Mouse (Mus musculus) kidney, adult 9 months (tissue): ENCODE data around the gene Chmp4b.
A peak's percentile ranks its signal among the peaks of the same experiment; 100 is the strongest.

Experiments used
- DNase-seq: peaks from one replicate; pipeline ENCODE4 v3.0.0; 2022

The Chmp4b gene

DNA sequence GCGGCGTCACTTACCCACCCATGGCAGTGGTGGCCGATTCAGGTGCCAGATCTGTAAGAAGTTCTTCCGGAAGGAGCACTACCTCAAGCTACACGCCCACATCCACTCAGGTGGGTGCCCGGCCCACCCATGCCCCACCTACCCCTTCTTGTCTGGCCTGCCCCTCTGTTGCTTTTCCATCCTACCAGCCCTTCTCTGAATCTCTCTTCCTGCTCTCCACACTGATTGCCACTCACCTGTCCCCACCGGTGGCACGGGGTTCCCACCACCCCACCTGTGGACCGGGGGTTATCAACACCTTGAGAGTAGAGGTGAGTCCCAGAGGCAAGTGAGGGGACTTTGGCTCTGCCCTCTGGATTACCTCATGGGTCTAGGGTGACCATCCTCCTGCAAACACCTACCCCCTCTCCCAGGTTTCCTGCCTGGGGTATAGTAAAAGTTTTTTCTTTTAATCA, 9.5 kb upstream of the Chmp4b start:
- no peak for DNase-seq

GRCm38 (mm10) chr2:154642712-154643385, 8.7 kb upstream of the Chmp4b start:
- no peak for DNase-seq

DNA sequence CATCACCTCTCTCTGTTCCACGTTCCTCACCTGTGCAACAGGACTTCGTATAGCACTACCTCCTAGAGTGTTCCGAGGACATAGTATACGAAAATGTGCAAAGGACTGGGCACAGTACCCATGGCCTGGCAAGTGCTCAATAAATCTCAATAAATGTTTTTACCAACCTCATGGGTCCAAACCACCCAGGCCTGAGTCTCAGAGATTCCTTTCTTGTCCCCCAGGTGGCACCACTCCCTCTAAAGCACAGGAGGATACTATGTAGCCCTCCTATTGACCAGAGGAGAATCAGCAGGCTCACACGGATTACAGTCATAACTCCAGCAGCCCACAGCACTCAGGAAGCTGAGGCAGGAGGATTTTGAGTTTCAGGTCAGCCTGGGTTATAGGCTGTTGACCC, 4.9 kb upstream of the Chmp4b start:
- peak; percentile 49 for DNase-seq

DNA sequence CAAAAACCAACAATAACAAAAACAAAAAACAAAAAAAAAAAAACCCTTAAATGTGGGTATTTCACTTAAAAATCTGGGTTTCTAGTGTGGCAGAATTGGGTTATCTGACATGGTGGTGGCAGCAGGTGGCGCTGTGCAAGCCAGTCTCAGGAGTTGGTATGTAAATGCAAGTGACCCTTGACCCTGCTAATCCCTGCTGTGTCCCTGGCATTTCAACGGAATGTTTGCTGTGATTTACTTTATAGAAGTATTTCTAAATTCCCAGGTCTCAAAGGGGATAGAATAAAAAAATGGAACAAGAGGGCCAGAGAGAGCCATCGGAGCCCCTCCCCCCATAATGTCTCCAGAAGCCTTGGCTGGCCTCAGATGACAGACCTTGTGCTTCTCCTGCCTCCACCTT, 3.4 kb upstream of the Chmp4b start:
- peak; percentile 61 for DNase-seq

DNA sequence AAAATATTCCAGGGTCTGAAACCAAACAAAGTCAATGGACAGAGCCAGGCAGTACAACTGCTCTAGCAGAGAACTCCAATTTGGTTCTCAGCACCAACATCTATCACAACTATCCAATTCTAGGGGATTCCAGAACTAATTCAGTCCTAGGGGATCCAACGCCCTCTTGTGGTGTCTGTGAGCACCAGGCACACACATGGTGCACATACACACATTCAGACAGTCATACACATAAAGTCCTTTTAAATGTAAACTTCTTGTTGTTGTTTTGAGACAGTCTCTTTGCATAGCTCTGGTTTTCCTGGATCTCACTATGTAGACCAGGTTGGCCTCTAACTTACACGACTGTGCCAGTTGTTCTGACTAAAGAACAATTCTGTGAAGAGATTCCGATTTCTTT, 1.1 kb upstream of the Chmp4b start:
- no peak for DNase-seq

- DNase-seq = no peak
These were observed 3.5 kb downstream of the Chmp4b start for GRCm38 (mm10) chr2:154654976-154655375.

DNA sequence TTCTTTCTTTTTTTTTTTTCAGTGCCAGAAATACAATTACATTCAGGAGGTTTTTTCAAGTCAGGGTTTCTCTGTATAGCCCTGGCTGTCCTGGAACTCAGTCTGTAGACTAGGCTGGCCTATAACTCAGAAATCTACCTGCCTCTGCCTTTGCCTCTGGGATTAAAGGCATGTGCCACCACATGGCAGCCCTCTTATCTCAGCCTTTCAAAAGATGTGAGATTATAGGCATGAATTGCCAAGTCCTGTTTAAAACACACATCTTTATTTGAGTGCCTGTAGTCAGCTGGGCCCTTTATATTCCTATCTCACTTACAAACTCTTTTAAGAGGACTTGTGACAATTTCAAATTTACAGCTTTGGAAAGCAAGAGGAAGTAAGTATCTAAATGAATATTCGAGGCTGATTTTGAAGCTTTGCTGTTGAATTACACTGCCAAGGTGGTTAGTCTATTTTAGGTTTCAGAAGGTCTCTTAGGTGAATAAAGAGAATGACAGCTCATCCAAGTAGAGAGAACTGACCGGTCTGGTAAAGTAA, 4.4 kb downstream of the Chmp4b start:
- DNase-seq = no peak

GRCm38 (mm10) chr2:154656710-154657485, 5.4 kb downstream of the Chmp4b start:
- DNase-seq = peak; percentile 99

DNA sequence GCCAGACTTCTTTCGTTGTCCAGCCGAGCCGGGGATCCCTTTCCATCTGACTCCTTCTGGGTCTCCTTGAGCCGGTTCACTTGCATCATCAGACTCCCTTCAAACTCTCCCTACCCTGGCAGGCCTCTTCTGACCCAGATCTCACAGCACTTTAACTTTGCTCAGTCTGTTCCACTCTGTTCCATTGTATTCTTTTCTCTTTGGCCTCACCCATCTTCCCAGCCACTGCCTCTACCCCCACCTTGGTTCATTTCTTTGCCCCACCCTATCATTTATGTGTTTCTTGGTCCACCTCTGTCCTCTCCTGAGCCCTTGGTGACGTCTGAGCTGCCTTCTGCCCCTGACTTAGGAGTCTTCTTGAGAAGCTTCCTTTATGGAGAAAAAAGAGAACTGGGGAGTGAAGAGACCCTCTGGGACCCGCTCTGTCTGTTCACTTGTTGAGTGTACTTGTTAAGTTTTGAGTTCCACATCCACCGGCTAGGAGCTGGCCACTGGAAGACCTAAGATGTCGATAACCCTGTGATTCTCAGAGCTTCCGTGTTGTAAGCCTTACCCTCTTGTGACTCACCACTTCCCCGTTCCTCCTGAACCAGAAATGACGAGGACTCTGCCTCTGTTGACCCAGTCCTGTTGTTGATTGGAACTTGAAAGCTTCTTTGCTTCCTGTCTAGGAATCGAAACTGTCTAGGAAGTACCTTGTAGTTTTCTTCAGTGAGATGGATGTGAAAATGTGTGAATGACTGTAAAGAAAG, 6.2 kb downstream of the Chmp4b start:
- DNase-seq = peak; percentile 47

DNA sequence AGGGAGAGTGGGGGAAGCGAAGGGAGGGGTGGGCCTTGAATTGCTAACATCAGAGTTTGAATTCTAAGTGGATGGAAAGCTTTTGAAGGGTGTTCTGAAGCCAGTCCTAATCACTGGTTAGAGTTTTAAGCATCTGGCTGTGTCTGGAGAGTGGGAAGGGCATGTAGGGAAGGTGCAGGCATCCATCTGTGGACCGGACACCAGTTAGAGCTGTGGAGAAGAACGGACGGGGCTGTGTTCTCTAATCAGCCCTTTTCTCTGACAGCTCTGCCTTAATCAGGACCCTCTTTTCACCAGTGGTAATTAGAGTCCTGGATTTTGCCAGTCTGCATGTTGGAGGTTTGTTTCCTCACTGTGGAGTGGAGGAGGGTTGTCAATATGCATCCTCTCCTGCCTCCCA, 7.6 kb downstream of the Chmp4b start:
- DNase-seq = no peak

DNA sequence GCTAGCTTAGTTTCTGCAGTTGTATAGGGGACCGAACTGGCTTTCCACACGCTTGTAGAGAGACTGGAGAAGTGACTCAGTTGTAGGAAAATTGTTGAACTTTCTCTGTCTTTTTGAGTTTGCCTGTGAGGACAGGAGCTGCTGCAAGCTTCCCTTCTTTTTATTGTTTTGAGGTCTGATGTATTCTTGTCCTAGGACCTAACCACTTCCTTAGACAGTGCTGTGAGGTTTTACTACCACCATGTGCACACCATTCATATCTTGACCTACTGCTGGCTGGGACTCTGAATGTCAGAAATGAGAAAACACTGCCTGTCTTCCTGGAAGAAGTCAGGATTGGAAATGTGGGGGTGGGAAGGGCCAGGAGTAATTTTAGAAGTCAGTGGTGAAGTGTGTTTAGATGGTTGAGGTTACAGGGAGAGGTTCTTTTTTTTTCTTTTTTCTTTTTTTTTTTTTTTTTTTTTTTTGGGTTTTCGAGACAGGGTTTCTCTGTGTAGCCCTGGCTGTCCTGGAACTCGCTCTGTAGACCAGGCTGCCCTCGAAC, 8.1 kb downstream of the Chmp4b start:
- no peak for DNase-seq

GRCm38 (mm10) chr2:154668680-154669079, 17.2 kb downstream of the Chmp4b start:
- no peak for DNase-seq

DNA sequence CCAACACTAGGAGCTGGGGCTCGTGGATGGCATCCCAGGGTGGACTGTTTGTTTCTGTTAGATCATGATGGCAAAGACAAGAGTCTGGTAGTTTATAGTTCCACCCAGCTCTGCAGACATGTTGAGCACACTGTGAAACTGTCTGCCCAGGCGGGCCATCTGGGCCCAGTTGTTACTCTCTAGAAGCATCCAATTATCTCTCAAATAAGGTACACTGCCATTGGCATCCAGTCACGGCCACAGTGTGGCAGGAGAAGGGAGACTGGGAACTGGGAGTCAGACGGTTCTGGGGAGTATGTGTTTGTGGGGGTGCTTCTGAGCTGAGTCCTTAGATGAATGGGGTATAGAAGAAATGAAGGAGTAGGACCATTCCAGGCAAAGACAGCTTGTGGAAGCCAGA, 18.6 kb downstream of the Chmp4b start:
- no peak for DNase-seq

DNA sequence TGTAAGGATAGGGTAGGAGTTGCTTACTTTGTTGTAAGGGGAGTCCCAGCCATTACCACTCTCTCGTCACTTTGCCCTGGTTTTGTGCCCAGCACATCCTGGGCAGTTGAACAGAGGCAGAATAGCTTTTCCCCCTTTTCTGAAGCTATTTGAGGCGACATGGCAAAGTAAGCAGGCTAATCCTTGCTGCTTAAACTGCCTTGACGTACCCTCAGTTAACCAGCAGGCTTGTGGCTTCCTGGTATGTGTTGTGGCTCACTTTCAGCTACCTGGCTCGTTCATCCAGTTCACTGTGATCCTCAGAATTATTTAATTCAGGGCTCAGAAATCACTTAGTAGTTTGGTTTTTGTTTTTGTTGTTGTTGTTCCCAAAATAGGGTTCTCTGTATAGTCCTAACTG, 19.2 kb downstream of the Chmp4b start:
- DNase-seq = no peak

DNA sequence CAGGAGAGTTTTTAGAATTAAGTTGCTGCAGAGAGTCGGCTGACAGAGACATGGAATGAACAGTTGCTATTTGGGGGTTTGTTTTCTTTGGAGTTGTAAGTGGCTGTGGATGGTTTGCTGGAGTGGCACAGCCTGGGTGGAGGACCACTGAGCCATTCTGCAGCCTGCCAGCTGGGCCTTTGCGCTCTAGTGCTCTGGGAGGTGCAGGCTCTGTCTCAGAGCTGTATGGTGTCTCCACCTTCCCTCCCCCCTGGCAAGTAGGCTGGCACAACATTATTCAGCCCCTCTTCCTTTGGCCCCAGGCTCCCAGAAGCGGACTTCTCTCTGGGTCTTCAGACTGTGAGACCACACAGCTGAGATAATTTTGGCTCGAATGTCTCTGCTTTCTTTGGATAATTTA, 22.5 kb downstream of the Chmp4b start:
- no peak for DNase-seq

- peak; percentile 61 for DNase-seq
These were observed 25.4 kb downstream of the Chmp4b start for GRCm38 (mm10) chr2:154676653-154677609.

- DNase-seq = peak; percentile 29
These were observed 26.2 kb downstream of the Chmp4b start for GRCm38 (mm10) chr2:154677651-154678139.

DNA sequence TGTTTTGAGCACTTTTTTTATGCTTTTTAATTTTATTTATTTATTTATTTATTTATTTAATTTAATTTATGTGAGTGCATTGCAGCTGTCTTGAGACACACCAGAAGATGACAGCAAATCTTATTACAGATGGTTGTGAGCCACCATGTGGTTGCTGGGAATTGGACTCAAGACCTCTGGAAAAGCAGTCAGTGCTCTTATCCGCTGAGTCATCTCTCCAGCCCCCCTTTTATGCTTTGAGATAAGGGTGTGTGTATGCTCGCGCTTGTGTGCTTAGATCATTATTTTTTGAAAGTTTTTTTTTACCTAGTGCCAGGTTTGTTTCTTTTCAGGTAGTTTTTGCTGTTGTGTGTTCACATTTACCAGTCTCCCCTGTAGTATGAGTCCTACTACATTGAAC, 27.5 kb downstream of the Chmp4b start:
- DNase-seq = no peak

GRCm38 (mm10) chr2:154680337-154680736, 28.8 kb downstream of the Chmp4b start:
- no peak for DNase-seq

GRCm38 (mm10) chr2:154680941-154681340, 29.4 kb downstream of the Chmp4b start:
- no peak for DNase-seq

DNA sequence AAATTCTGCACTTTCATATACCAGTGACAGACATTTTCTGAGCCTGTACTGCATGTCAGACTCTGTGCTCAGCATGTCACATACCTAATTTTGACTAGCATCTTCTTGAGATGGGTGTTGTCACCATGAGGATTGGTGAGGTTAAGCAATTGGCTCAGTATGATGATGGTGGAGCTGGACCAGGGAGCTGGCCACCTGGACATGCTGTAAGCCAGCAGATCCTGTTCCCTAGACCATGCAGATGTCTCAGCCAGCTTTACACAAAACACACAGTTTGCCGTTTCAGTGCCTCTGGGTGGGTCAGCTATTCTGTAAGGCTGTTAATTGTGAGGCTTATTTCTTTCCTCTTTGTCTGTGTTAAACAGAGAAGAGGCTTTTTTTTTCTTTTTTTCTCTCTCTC, 31.2 kb downstream of the Chmp4b start:
- no peak for DNase-seq
